Mouse (Mus musculus): ENCODE results near the gene Taok3. TPM values are rescaled to one million over a fixed set of nuclear protein-coding genes. Genes with fewer than 3 reads are reported as not detected.
A peak's percentile ranks its signal among the peaks of the same experiment; 100 is the strongest.

Gene Taok3
- polyA plus RNA-seq, 1 experiment from 2014 or later = 16.1 TPM

- Histone ChIP-seq H3K4me1 (replicated peaks; ENCODE audit: insufficient read depth, low read length) (peaks cover 2% of the 10 kb centered on the region; the same call in 1 of the 2 replicates), H3K4me2 (ENCODE audit: low read length) (peak within 1 kb of the TSS; percentile 88), H3K9me3 (replicated peaks; ENCODE audit: low read length) (no peaks in the 10 kb centered on the region), H3K27me3 (ENCODE audit: insufficient read depth, low read length) (no peaks in the 10 kb centered on the region), H3K4me3 (replicated peaks; ENCODE audit: low read depth, low read length) (peak within 1 kb of the TSS; percentile 98), H3K27ac (peak within 1 kb of the TSS; percentile 94), H3K9ac (ENCODE audit: low read depth, low read length) (peak within 1 kb of the TSS; percentile 95), H3K36me3 (ENCODE audit: insufficient read depth, low read length) (0 out of 2 replicates have a peak, but pooled peaks cover 5% of the 10 kb centered on the region)
- peak; percentile 95 for TF ChIP-seq CTCF (IDR thresholded peaks at IDR 0.05; ENCODE audit: low read depth)
- DNase-seq (ENCODE audit: low spot score) (peak; percentile 89), ATAC-seq (replicated peaks; ENCODE audit: low FRiP score, low read depth) (peak; percentile 74)
- WGBS = under 1% methylated on average over 59 of the region's 59 CpGs
These were observed 4.0 kb upstream of the Taok3 start, which contains the start of gene Suds3 for GRCm38 (mm10) chr5:117115836-117116366. Gene Suds3 (minus strand): TSS chr5:117116113.

DNA sequence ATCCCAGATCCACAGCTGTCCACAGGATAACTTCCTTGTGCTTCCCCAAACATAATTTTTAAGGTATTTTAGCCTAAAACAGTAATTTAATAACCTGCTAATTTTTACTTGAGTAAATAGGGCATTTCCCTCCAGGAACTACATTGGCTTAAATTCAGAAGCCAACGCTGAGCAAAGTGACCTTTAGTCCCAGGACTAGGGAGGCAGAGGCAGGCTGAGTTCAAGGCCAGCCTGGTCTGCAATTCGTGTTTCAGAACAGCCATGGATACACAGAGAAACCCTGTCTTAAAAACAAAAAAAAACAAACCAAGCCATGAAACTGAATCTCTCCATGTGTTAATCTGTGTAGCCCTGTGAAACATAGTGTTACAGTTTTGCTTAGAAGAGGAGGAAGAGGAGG lies 3.3 kb upstream of the Taok3 start:
- no peak for DNase-seq (ENCODE audit: low spot score)

GRCm38 (mm10) chr5:117117241-117117640 lies 2.7 kb upstream of the Taok3 start:
- TF ChIP-seq CTCF (IDR thresholded peaks at IDR 0.05; ENCODE audit: low read depth) = no peak
- H3K27ac ChIP-seq = no peak overlapping the region
- no peaks in the 10 kb centered on the region for H3K36me3 ChIP-seq (ENCODE audit: insufficient read depth, low read length)
- no peak for DNase-seq (ENCODE audit: low spot score)
- 78% methylated on average over 2 of the region's 2 CpGs for WGBS
- H3K4me3 ChIP-seq (replicated peaks; ENCODE audit: low read depth, low read length) = no peak overlapping the region
- no peak overlapping the region for H3K9ac ChIP-seq (ENCODE audit: low read depth, low read length)
- ATAC-seq (replicated peaks; ENCODE audit: low FRiP score, low read depth) = no peak
- H3K9me3 ChIP-seq (replicated peaks; ENCODE audit: low read length) = no peaks in the 10 kb centered on the region
- peaks cover 11% of the 10 kb centered on the region; the same call in 1 of the 2 replicates for H3K4me1 ChIP-seq (replicated peaks; ENCODE audit: insufficient read depth, low read length)
- no peaks in the 10 kb centered on the region for H3K27me3 ChIP-seq (ENCODE audit: insufficient read depth, low read length)
- no peak overlapping the region for H3K4me2 ChIP-seq (ENCODE audit: low read length)

More for the DNA sequence above, 3.3 kb upstream of the Taok3 start:
- ATAC-seq (replicated peaks; ENCODE audit: low FRiP score, low read depth) = no peak
- Histone ChIP-seq H3K9ac (ENCODE audit: low read depth, low read length) (no peak overlapping the region), H3K4me2 (ENCODE audit: low read length) (no peak overlapping the region), H3K4me1 (replicated peaks; ENCODE audit: insufficient read depth, low read length) (peaks cover 9% of the 10 kb centered on the region; the same call in 1 of the 2 replicates), H3K27me3 (ENCODE audit: insufficient read depth, low read length) (no peaks in the 10 kb centered on the region), H3K9me3 (replicated peaks; ENCODE audit: low read length) (no peaks in the 10 kb centered on the region), H3K36me3 (ENCODE audit: insufficient read depth, low read length) (0 out of 2 replicates have a peak, but pooled peaks cover 2% of the 10 kb centered on the region), H3K27ac (0 out of 2 replicates have a peak overlapping the region, but pooled peaks have one; percentile 10), H3K4me3 (replicated peaks; ENCODE audit: low read depth, low read length) (no peak overlapping the region)
- WGBS = 65% methylated on average over 2 of the region's 2 CpGs
- TF ChIP-seq CTCF (IDR thresholded peaks at IDR 0.05; ENCODE audit: low read depth) = no peak

DNA sequence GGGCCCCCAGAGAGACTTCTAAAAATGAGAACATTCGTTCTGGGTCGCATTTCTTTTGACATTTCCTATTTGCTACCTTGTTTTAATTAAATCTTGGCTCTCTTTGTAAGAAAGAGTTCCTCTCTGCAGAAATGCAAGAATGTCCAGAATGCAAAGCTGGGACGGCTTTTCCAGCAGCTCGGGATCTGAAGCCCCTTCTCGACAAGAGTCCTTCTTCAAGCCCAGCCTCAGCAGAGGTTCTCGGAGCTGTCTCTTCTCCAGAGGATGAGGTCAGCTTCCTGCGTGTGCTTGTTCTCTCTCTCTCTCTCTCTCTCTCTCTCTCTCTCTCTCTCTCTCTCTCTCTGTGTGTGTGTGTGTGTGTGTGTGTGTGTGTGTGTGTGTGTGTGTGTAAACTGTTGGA lies 2.2 kb upstream of the Taok3 start:
- 65% methylated on average over 7 of the region's 7 CpGs for WGBS
- no peak for TF ChIP-seq CTCF (IDR thresholded peaks at IDR 0.05; ENCODE audit: low read depth)
- no peaks in the 10 kb centered on the region for H3K9me3 ChIP-seq (replicated peaks; ENCODE audit: low read length)
- DNase-seq (ENCODE audit: low spot score) (no peak), ATAC-seq (replicated peaks; ENCODE audit: low FRiP score, low read depth) (no peak)
- H3K36me3 ChIP-seq (ENCODE audit: insufficient read depth, low read length) = no peaks in the 10 kb centered on the region
- H3K9ac ChIP-seq (ENCODE audit: low read depth, low read length) = no peak overlapping the region
- peaks cover 11% of the 10 kb centered on the region; the same call in 1 of the 2 replicates for H3K4me1 ChIP-seq (replicated peaks; ENCODE audit: insufficient read depth, low read length)
- H3K4me3 ChIP-seq (replicated peaks; ENCODE audit: low read depth, low read length) = no peak overlapping the region
- no peak overlapping the region for H3K27ac ChIP-seq
- H3K27me3 ChIP-seq (ENCODE audit: insufficient read depth, low read length) = no peaks in the 10 kb centered on the region
- no peak overlapping the region for H3K4me2 ChIP-seq (ENCODE audit: low read length)

- no peaks in the 10 kb centered on the region for H3K9me3 ChIP-seq (replicated peaks; ENCODE audit: low read length)
- no peak overlapping the region for H3K9ac ChIP-seq (ENCODE audit: low read depth, low read length)
- H3K4me1 ChIP-seq (replicated peaks; ENCODE audit: insufficient read depth, low read length) = peaks cover 11% of the 10 kb centered on the region; the same call in 1 of the 2 replicates
- H3K27me3 ChIP-seq (ENCODE audit: insufficient read depth, low read length) = no peaks in the 10 kb centered on the region
- 88% methylated on average over 2 of the region's 2 CpGs for WGBS
- no peak for TF ChIP-seq CTCF (IDR thresholded peaks at IDR 0.05; ENCODE audit: low read depth)
- no peak overlapping the region for H3K27ac ChIP-seq
- H3K4me2 ChIP-seq (ENCODE audit: low read length) = no peak overlapping the region
- H3K36me3 ChIP-seq (ENCODE audit: insufficient read depth, low read length) = no peaks in the 10 kb centered on the region
- H3K4me3 ChIP-seq (replicated peaks; ENCODE audit: low read depth, low read length) = no peak overlapping the region
- ATAC-seq (replicated peaks; ENCODE audit: low FRiP score, low read depth) = no peak
- no peak for DNase-seq (ENCODE audit: low spot score)
These were observed 1.7 kb upstream of the Taok3 start for GRCm38 (mm10) chr5:117118220-117118619.

DNA sequence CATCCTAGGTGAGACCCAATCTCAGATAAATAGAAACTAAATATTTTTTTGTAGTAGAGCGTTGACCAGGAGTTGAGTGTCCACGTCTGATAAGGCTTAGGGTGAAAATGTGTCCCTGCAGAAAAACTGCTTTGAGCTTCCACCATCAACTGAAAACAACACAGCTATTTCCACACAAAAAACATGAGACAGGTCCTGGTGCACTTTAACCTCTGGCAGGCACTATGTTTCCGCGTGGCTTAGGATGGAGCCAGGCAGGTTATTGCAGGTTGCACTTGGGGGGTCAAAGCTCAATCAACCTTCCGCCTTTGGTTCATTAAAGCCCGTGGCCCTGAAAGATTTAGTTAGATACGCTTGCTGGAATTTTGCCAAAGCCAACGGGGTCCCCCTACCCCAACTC lies 1.1 kb upstream of the Taok3 start:
- H3K9ac ChIP-seq (ENCODE audit: low read depth, low read length) = no peak overlapping the region
- no peaks in the 10 kb centered on the region for H3K27me3 ChIP-seq (ENCODE audit: insufficient read depth, low read length)
- DNase-seq (ENCODE audit: low spot score) (no peak), ATAC-seq (replicated peaks; ENCODE audit: low FRiP score, low read depth) (no peak)
- H3K27ac ChIP-seq = peak overlapping the region; percentile 82; the same call in 1 of the 2 replicates
- peak overlapping the region; percentile 74 for H3K4me2 ChIP-seq (ENCODE audit: low read length)
- no peaks in the 10 kb centered on the region for H3K9me3 ChIP-seq (replicated peaks; ENCODE audit: low read length)
- 44% methylated on average over 8 of the region's 8 CpGs for WGBS
- H3K4me1 ChIP-seq (replicated peaks; ENCODE audit: insufficient read depth, low read length) = peaks cover 11% of the 10 kb centered on the region; the same call in 1 of the 2 replicates
- H3K36me3 ChIP-seq (ENCODE audit: insufficient read depth, low read length) = no peaks in the 10 kb centered on the region
- TF ChIP-seq CTCF (IDR thresholded peaks at IDR 0.05; ENCODE audit: low read depth) = no peak
- 0 out of 2 replicates have a peak overlapping the region, but pooled peaks have one; percentile 2 for H3K4me3 ChIP-seq (replicated peaks; ENCODE audit: low read depth, low read length)

Data from kidney, postnatal 0 days (tissue).